Mouse (Mus musculus): ENCODE data around the gene Tap1. TPM values are rescaled to one million over a fixed set of nuclear protein-coding genes. Genes with fewer than 3 reads are reported as not detected.

Tap1 gene
- polyA plus RNA-seq, 1 experiment = 5.5 TPM

DNA sequence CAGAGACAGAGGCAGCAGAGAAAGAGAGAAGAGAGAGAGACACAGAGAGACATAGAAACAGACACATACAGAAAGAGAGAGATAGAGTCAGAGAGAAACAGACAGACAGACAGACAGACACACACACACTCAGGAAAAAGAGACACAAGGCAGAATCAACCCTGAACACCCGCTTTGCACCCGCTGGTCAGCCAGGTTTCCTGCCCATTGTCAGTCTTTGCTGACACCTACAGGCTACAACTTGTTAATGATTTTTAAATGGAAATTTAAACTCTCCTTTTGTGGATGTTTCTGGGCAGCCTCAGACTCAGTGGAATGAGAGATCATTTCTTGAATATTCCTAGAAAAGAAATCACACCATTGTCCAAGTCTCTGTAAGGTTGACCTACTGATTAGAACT is 18.1 kb upstream of the Tap1 start:
- Histone ChIP-seq H3K4me3 (ENCODE audit: insufficient read depth, low read depth, low read length) (no peak overlapping the region), H3K4me1 (ENCODE audit: control insufficient read depth, insufficient read depth, insufficient read length, low read length) (no peaks in the 10 kb centered on the region), H3K27ac (replicated peaks; ENCODE audit: low read depth, low read length) (no peak overlapping the region)

DNA sequence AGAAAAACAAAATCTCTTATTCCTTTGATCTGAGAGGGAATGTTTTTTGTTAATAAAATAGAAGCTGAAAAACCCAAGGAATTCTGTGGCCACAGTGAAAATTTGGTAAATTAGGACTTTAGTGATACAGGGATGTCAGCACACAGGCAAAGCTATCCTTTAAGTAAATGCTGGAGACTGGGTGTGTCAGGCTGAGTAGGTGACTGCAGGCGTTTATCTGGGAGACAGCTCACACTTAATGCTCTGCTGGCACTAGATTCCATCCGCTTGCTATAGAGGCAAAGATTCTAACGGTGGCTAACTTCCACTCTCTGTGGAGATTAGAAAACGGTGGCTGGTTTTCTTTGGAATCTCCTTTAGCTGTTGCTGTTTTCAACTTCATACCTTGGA is 16.9 kb upstream of the Tap1 start:
- H3K4me3 ChIP-seq (ENCODE audit: insufficient read depth, low read depth, low read length) = no peak overlapping the region
- H3K27ac ChIP-seq (replicated peaks; ENCODE audit: low read depth, low read length) = no peak overlapping the region
- no peaks in the 10 kb centered on the region for H3K4me1 ChIP-seq (ENCODE audit: control insufficient read depth, insufficient read depth, insufficient read length, low read length)

DNA sequence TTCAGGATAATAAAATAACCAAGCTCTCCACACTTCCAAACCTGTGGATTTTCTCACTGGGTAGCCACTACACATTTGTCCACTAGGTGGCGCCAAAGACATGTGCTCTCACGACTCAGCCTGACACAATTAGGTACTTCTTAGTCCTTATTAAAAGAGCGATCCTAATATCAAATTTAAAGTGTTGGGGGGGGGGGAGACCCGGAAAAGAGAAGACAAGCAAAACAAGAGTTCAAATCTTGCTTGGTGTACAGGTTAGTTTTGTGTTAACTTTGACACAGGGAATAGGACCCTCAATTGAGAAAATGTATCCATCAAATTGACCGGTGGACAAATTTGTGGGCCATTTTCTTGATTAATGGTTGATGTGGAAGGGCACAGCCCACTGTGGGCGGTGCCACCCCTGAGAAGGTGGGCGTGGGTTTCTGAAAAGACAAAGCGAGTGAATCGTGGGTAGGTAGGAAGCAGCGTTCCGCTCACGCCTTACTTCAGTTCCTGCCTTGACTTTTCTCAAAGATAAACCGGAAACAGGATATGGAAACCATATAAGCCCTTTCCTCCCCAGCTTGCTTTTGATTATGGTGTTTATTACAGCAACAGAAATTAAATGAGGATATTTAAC is 16.4 kb upstream of the Tap1 start:
- peak overlapping the region; percentile 20; the same call in 1 of the 2 replicates for H3K27ac ChIP-seq (replicated peaks; ENCODE audit: low read depth, low read length)
- H3K4me3 ChIP-seq (ENCODE audit: insufficient read depth, low read depth, low read length) = peak overlapping the region; percentile 39
- no peaks in the 10 kb centered on the region for H3K4me1 ChIP-seq (ENCODE audit: control insufficient read depth, insufficient read depth, insufficient read length, low read length)

DNA sequence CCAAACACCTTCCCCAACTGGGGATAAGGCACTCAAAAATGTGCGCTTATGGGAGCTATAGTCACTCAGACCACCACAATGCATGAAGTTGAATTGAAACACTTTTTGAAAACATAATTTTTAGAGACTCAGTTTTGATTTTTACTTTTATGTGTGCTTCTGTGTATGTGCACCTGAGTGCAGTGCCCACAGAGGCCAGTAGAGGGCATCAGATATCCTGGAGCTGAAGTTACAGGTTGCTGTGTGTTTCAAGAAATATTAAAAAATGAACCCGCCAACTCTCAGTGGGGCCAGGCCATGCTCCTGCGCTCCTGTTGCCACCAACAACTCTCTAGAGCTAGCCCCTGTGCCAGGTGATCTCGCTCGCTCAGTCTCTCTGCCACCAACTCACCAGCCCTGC is 14.8 kb upstream of the Tap1 start:
- H3K27ac ChIP-seq (replicated peaks; ENCODE audit: low read depth, low read length) = no peak overlapping the region
- H3K4me1 ChIP-seq (ENCODE audit: control insufficient read depth, insufficient read depth, insufficient read length, low read length) = no peaks in the 10 kb centered on the region
- H3K4me3 ChIP-seq (ENCODE audit: insufficient read depth, low read depth, low read length) = no peak overlapping the region

DNA sequence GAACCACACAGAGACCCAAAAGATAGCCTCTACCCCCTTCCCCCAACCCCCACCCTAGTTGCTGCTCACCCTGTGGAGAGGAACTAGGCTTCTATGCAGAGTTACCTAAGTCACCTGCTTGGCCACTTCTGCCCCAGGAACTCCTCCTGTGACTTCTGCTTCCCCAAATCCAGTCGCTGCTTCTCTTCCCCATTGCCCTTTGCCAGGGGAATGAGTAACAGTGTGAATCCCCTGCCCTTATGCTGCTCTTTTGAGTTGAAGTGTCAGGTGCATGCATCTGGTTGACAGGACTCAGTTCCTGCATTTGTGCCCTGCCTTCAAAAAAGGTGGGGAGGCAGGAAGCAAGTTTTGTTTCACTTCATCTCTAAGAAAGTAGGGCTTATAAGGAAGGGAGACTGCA is 13.3 kb upstream of the Tap1 start:
- Histone ChIP-seq H3K4me3 (ENCODE audit: insufficient read depth, low read depth, low read length) (no peak overlapping the region), H3K27ac (replicated peaks; ENCODE audit: low read depth, low read length) (no peak overlapping the region), H3K4me1 (ENCODE audit: control insufficient read depth, insufficient read depth, insufficient read length, low read length) (no peaks in the 10 kb centered on the region)

DNA sequence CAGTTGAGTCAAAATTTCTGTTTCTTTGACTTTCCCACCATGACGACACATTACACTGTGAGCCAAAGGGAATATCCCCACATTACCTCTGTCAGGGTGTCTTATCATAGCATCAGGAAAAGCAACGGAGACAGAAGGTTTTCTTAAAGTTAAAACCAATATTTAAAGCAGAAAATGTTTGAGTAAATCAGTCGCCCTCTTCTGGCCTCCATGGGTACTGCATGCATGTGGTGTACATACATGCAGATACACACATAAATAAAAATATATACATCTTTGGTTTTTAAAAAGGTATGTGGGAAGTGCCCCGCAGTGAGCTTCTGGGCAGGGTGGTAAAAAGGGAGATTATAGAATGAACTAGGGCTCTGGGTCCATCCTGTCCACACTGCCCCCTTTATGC is 10.2 kb upstream of the Tap1 start:
- no peak overlapping the region for H3K27ac ChIP-seq (replicated peaks; ENCODE audit: low read depth, low read length)
- no peaks in the 10 kb centered on the region for H3K4me1 ChIP-seq (ENCODE audit: control insufficient read depth, insufficient read depth, insufficient read length, low read length)
- H3K4me3 ChIP-seq (ENCODE audit: insufficient read depth, low read depth, low read length) = no peak overlapping the region

DNA sequence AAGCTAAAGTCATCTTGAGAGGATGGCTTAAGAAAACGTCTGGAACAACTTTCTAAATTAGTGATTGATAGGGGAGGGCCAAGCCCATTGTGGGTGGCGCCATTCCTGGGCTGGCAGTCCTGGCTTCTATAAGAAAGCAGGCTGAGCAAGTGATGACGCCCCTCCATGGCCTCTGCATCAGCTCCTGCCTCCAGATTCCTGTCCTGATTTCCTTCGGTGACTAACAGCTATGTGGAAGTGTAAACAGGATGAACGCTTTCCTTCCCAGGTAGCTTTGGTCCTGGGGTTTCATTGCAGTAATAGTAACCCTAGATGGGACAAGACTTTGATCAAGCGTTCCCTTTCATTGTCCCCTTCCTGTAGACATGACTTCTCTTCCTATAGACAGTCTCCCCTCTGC is 8.3 kb upstream of the Tap1 start:
- H3K4me1 ChIP-seq (ENCODE audit: control insufficient read depth, insufficient read depth, insufficient read length, low read length) = no peaks in the 10 kb centered on the region

DNA sequence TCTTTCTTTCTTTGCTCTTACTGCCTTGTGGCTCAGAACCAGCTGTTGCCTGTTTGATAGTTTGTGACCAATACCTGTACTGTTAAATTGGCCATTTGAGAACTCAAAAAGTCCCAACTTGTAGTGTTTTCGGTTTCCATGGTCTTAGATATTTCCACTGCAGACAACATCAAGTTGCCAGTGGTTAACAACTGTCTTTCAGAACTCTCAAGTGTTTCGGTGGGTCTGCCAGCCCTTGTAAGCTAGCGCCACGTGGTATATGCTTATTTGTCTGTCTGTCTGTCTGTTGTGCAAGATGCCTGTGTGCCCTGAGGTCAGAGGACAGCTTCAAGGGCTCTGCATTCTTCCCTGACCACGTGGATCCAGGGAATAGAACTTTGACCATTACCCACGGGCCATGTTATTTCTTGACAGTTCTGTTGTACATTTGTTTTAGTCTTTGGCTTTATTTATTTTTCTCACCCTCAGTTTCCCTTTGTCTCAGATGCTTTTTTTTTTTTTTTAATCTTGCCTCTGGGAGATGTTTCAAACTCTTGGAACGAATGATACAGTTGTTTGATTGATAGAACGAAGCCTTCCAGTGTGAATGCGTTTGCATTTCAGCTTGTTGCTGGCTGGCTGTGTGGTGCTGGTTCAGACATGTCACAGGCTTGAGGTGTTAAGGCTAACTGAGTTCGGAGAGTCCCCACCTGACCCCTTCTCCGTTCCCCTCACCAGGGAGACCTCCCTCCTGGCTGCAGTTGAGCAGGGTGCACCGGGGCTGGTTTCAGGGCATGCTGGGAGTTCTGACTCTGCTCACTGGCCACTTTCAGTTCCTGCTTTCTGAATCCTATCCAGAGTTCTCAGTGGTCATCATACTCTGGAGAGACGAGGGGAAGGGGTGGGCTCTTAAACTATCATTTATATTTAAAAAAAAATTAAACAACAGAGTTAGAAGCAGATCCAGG is 7.2 kb upstream of the Tap1 start:
- H3K4me3 ChIP-seq (ENCODE audit: insufficient read depth, low read depth, low read length) = no peak overlapping the region
- no peak overlapping the region for H3K27ac ChIP-seq (replicated peaks; ENCODE audit: low read depth, low read length)
- no peaks in the 10 kb centered on the region for H3K4me1 ChIP-seq (ENCODE audit: control insufficient read depth, insufficient read depth, insufficient read length, low read length)

More for the DNA sequence above, 8.3 kb upstream of the Tap1 start:
- Histone ChIP-seq H3K4me3 (ENCODE audit: insufficient read depth, low read depth, low read length) (no peak overlapping the region), H3K27ac (replicated peaks; ENCODE audit: low read depth, low read length) (no peak overlapping the region)

DNA sequence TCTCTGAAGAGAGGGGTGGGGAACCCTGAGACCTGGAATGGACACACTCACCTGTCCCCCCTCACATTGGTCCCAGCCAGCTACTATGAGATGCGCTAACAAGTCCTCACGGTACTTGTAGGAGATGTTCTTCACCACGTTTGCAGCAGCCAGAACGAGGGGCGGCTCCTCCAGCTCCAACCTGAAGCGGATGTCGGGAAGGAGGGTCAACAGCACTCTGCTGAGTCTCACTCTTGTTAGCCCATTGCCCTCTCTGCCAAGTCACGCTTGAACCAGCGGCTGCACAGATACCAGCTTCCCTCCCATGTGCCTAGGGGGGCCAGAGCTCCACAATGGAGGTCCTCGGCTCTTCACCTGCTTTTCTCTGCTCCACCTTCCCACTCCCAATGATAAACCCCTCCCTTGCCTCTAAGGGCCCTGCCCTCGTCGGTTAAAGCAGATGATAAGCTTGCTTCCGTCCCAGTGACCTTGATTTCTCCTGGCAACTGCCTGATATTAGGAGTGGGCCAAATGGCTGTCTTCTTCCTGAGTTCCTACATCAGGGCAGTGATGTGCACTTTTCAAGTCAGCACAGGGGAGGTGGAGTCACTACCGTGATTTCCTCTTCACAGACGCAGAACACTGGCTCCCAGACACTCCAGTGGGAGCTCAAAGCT is 3.7 kb upstream of the Tap1 start:
- Histone ChIP-seq H3K4me3 (ENCODE audit: insufficient read depth, low read depth, low read length) (no peak overlapping the region), H3K4me1 (ENCODE audit: control insufficient read depth, insufficient read depth, insufficient read length, low read length) (no peaks in the 10 kb centered on the region), H3K27ac (replicated peaks; ENCODE audit: low read depth, low read length) (no peak overlapping the region)

DNA sequence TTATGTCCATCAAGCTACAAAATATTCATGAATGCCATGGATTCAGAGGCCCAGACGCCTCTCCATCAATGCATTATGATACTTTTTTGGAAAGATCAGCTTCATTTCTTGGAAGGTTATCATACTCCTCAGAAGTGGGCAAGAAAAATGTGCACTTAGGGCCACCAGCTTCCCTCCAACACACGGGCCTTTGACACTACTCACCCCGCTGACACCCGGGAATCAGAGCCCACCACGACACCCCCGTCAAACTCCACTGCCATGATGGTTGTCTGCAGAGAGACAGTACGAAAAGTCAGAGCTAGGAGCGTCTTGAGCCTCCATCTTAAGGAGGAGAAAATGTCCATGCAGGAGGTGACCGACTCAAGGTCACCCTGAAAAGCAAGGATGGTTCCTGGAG is 1.8 kb upstream of the Tap1 start:
- Histone ChIP-seq H3K4me1 (ENCODE audit: control insufficient read depth, insufficient read depth, insufficient read length, low read length) (peaks cover 5% of the 10 kb centered on the region; the same call in 1 of the 2 replicates), H3K27ac (replicated peaks; ENCODE audit: low read depth, low read length) (no peak overlapping the region), H3K4me3 (ENCODE audit: insufficient read depth, low read depth, low read length) (peak overlapping the region; percentile 78; the same call in 1 of the 2 replicates)

DNA sequence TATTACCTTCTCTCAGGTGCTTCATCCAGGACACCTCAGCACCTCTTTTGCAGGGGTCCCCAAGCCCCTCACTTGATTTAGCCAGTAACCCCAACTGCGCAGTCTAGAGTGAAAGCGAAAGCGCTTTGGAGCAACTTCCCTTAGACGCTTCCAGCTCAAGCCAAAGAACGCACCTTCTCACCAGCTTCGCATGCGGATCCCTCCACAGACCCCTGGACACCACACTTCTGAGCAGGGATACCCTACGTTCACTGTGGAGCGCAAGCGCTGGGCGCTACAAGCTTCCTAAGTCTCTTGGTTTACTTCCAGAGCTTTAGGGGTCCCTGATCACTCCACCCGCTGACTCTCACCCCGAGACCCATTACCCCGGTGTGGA is 480 bp upstream of the Tap1 start:
- peak overlapping the region; percentile 70 for H3K27ac ChIP-seq (replicated peaks; ENCODE audit: low read depth, low read length)
- H3K4me1 ChIP-seq (ENCODE audit: control insufficient read depth, insufficient read depth, insufficient read length, low read length) = peaks cover 5% of the 10 kb centered on the region; the same call in 1 of the 2 replicates
- H3K4me3 ChIP-seq (ENCODE audit: insufficient read depth, low read depth, low read length) = peak overlapping the region; percentile 78

DNA sequence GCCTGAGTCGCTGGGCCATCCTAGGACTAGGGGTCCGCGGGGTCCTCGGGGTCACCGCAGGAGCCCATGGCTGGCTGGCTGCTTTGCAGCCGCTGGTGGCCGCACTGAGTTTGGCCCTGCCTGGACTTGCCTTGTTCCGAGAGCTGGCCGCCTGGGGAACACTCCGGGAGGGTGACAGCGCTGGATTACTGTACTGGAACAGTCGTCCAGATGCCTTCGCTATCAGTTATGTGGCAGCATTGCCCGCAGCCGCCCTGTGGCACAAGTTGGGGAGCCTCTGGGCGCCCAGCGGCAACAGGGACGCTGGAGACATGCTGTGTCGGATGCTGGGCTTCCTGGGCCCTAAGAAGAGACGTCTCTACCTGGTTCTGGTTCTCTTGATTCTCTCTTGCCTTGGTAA is 657 bp downstream of the Tap1 start:
- H3K4me1 ChIP-seq (ENCODE audit: control insufficient read depth, insufficient read depth, insufficient read length, low read length) = peaks cover 5% of the 10 kb centered on the region; the same call in 1 of the 2 replicates
- H3K27ac ChIP-seq (replicated peaks; ENCODE audit: low read depth, low read length) = peak overlapping the region; percentile 90
- H3K4me3 ChIP-seq (ENCODE audit: insufficient read depth, low read depth, low read length) = peak overlapping the region; percentile 78

DNA sequence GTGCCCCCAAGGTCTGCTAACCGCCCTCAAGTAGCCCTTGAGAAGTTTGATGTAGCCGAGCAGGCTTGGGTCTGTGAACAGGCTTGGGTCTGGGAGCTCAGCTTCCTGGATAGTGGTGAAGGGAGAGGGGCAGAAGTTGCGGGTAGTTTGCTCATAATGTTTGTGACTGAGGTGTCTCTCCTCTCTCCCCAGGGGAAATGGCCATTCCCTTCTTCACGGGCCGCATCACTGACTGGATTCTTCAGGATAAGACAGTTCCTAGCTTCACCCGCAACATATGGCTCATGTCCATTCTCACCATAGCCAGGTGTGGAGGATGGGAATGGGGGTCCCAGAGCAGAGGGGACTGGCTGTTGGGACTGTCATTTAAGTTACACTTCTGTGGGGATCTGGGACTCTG is 1.6 kb downstream of the Tap1 start:
- peak overlapping the region; percentile 23; the same call in 1 of the 2 replicates for H3K4me3 ChIP-seq (ENCODE audit: insufficient read depth, low read depth, low read length)
- no peak overlapping the region for H3K27ac ChIP-seq (replicated peaks; ENCODE audit: low read depth, low read length)
- H3K4me1 ChIP-seq (ENCODE audit: control insufficient read depth, insufficient read depth, insufficient read length, low read length) = peaks cover 5% of the 10 kb centered on the region; the same call in 1 of the 2 replicates

DNA sequence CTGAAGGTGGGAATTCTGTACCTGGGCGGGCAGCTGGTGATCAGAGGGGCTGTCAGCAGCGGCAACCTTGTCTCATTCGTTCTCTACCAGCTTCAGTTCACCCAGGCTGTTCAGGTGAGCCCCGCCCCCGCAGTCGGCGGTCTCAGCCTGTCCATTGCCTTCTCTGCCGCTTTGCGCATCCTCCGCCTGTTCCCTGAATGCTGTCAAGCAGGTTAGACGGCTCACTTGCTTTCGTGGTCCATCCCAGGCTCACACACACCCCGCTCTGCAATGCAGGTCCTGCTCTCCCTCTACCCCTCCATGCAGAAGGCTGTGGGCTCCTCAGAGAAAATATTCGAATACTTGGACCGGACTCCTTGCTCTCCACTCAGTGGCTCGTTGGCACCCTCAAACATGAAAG is 5.5 kb downstream of the Tap1 start:
- Histone ChIP-seq H3K4me1 (ENCODE audit: control insufficient read depth, insufficient read depth, insufficient read length, low read length) (peaks cover 5% of the 10 kb centered on the region; the same call in 1 of the 2 replicates), H3K27ac (replicated peaks; ENCODE audit: low read depth, low read length) (no peak overlapping the region), H3K4me3 (ENCODE audit: insufficient read depth, low read depth, low read length) (no peak overlapping the region)

DNA sequence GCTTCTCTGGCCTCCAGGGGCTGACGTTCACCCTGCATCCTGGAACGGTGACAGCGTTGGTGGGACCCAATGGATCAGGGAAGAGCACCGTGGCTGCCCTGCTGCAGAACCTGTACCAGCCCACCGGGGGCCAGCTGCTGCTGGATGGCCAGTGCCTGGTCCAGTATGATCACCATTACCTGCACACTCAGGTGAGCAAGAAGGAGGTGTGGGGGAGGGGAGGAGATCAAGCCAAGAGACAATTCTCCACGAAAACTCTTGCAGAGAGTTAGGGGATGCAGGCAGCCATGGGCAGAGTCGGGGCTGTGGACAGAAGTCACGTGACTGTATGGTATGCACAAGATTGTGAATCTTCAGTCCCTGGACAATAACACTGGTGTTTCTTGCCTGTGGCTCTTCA is 6.1 kb downstream of the Tap1 start:
- Histone ChIP-seq H3K27ac (replicated peaks; ENCODE audit: low read depth, low read length) (no peak overlapping the region), H3K4me1 (ENCODE audit: control insufficient read depth, insufficient read depth, insufficient read length, low read length) (peaks cover 5% of the 10 kb centered on the region; the same call in 1 of the 2 replicates), H3K4me3 (ENCODE audit: insufficient read depth, low read depth, low read length) (no peak overlapping the region)

All from brown adipose tissue, adult 24 weeks (tissue).